Mouse (Mus musculus): ENCODE results near the gene Slc39a2.
"Not testable (repeated sequence)": the region's sequence is repeated elsewhere in the genome, so short reads cannot be mapped to it uniquely, and the experiment has no call there.

The Slc39a2 gene

GRCm38 (mm10) chr14:51892191-51892939, at the start of gene Slc39a2:
Gene Slc39a2, plus strand, starts transcription at chr14:51892889.
- DNase-seq, result no peak

- no peak for DNase-seq
Measured at GRCm38 (mm10) chr14:51843882-51844281, 48.8 kb upstream of the Slc39a2 start.

GRCm38 (mm10) chr14:51846566-51846965, 46.1 kb upstream of the Slc39a2 start:
- DNase-seq, result no peak

- peak; percentile 37 for DNase-seq
Measured at GRCm38 (mm10) chr14:51851006-51851405, 41.7 kb upstream of the Slc39a2 start.

GRCm38 (mm10) chr14:51853399-51853798, 39.3 kb upstream of the Slc39a2 start, which contains the start of gene Ear6:
Gene Ear6, plus strand, starts transcription at chr14:51853699.
- DNase-seq, result no peak

GRCm38 (mm10) chr14:51855280-51855679, 37.4 kb upstream of the Slc39a2 start:
- not testable (repeated sequence) for DNase-seq

GRCm38 (mm10) chr14:51863603-51864002, 29.1 kb upstream of the Slc39a2 start:
- peak; percentile 44 for DNase-seq

- no peak for DNase-seq
Measured at GRCm38 (mm10) chr14:51870756-51871155, 21.9 kb upstream of the Slc39a2 start.

- DNase-seq, result no peak
Measured at GRCm38 (mm10) chr14:51871741-51872140, 20.9 kb upstream of the Slc39a2 start.

- no peak for DNase-seq
Measured at GRCm38 (mm10) chr14:51877517-51877916, 15.2 kb upstream of the Slc39a2 start.

- DNase-seq, result peak; percentile 81
Measured at GRCm38 (mm10) chr14:51883527-51884030, 9.1 kb upstream of the Slc39a2 start.

GRCm38 (mm10) chr14:51884031-51884544, 8.6 kb upstream of the Slc39a2 start:
- peak; percentile 68 for DNase-seq

- peak; percentile 98 for DNase-seq
Measured at GRCm38 (mm10) chr14:51884598-51885331, 7.9 kb upstream of the Slc39a2 start, which contains the start of gene Mettl17. Gene Mettl17, plus strand, starts transcription at chr14:51884842.

- no peak for DNase-seq
Measured at GRCm38 (mm10) chr14:51886051-51886450, 6.6 kb upstream of the Slc39a2 start.

- DNase-seq, result no peak
Measured at GRCm38 (mm10) chr14:51889833-51890232, 2.9 kb upstream of the Slc39a2 start.

GRCm38 (mm10) chr14:51893094-51893794, 555 bp downstream of the Slc39a2 start:
- no peak for DNase-seq

- DNase-seq, result no peak
Measured at GRCm38 (mm10) chr14:51893809-51894208, 1.1 kb downstream of the Slc39a2 start.

GRCm38 (mm10) chr14:51895071-51895470, 2.4 kb downstream of the Slc39a2 start:
- no peak for DNase-seq

- no peak for DNase-seq
Measured at GRCm38 (mm10) chr14:51896019-51896418, 3.3 kb downstream of the Slc39a2 start.

GRCm38 (mm10) chr14:51896539-51897170, 4.0 kb downstream of the Slc39a2 start:
- DNase-seq, result no peak

GRCm38 (mm10) chr14:51899351-51899750, 6.7 kb downstream of the Slc39a2 start:
- DNase-seq, result no peak
